Mouse (Mus musculus): ENCODE measurements around the gene Kif2c. TPM values are rescaled to one million over a fixed set of nuclear protein-coding genes. Genes with fewer than 3 reads are reported as not detected.
A peak's percentile ranks its signal among the peaks of the same experiment; 100 is the strongest.

Kif2c gene
- polyA plus RNA-seq, 1 experiment from 2014 or later = 77.6 TPM

- Histone ChIP-seq H3K4me2 (ENCODE audit: low read depth, low read length) (no peak overlapping the region), H3K36me3 (ENCODE audit: control insufficient read depth, insufficient read depth, low read length) (peaks cover 15% of the 10 kb centered on the region), H3K4me3 (ENCODE audit: low read length) (no peak overlapping the region), H3K4me1 (replicated peaks; ENCODE audit: control insufficient read depth, insufficient read depth, low read length) (no peaks in the 10 kb centered on the region), H3K9me3 (ENCODE audit: control insufficient read depth, low read length) (no peaks in the 10 kb centered on the region), H3K27ac (ENCODE audit: low read length) (no peak overlapping the region), H3K27me3 (ENCODE audit: control insufficient read depth, insufficient read depth, low read depth, low read length) (no peaks in the 10 kb centered on the region), H3K9ac (ENCODE audit: low read length) (no peak overlapping the region)
- ATAC-seq (ENCODE audit: low read depth) = no peak; the same call in 1 of the 2 replicates
- WGBS = 33% methylated on average over 15 of the region's 15 CpGs
These were observed 36.3 kb downstream of the Kif2c start for GRCm38 (mm10) chr4:117146176-117146575.

DNA sequence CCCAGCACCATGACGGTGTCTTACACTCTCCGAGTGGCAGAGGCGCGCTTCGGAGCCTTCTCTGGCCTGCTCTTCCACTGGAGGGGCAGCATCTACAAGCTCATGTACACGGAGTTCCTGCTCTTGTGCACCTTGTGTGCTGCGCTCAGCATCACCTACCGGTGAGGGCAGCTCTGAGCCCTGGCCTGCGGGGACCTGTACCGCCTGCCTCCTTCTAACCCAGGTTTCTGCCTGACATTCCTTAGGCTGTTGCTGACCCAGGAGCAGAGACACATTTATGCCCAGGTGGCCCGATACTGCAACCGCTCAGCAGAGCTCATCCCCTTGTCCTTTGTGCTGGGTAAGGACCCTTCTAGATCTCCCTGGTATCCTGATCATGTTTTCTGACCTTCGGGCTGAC is 37.2 kb downstream of the Kif2c start:
- Histone ChIP-seq H3K9ac (ENCODE audit: low read length) (no peak overlapping the region), H3K4me3 (ENCODE audit: low read length) (no peak overlapping the region), H3K36me3 (ENCODE audit: control insufficient read depth, insufficient read depth, low read length) (peaks cover 6% of the 10 kb centered on the region), H3K27me3 (ENCODE audit: control insufficient read depth, insufficient read depth, low read depth, low read length) (no peaks in the 10 kb centered on the region), H3K4me1 (replicated peaks; ENCODE audit: control insufficient read depth, insufficient read depth, low read length) (no peaks in the 10 kb centered on the region), H3K4me2 (ENCODE audit: low read depth, low read length) (no peak overlapping the region), H3K9me3 (ENCODE audit: control insufficient read depth, low read length) (no peaks in the 10 kb centered on the region), H3K27ac (ENCODE audit: low read length) (no peak overlapping the region)
- 87% methylated on average over 13 of the region's 13 CpGs for WGBS
- no peak for ATAC-seq (ENCODE audit: low read depth)

GRCm38 (mm10) chr4:117143023-117143422 is 39.4 kb downstream of the Kif2c start:
- Histone ChIP-seq H3K9ac (ENCODE audit: low read length) (no peak overlapping the region), H3K4me3 (ENCODE audit: low read length) (no peak overlapping the region), H3K4me1 (replicated peaks; ENCODE audit: control insufficient read depth, insufficient read depth, low read length) (no peaks in the 10 kb centered on the region), H3K27ac (ENCODE audit: low read length) (no peak overlapping the region), H3K36me3 (ENCODE audit: control insufficient read depth, insufficient read depth, low read length) (no peaks in the 10 kb centered on the region), H3K27me3 (ENCODE audit: control insufficient read depth, insufficient read depth, low read depth, low read length) (no peaks in the 10 kb centered on the region), H3K4me2 (ENCODE audit: low read depth, low read length) (no peak overlapping the region), H3K9me3 (ENCODE audit: control insufficient read depth, low read length) (no peaks in the 10 kb centered on the region)
- 37% methylated on average over 7 of the region's 7 CpGs for WGBS
- ATAC-seq (ENCODE audit: low read depth) = no peak

DNA sequence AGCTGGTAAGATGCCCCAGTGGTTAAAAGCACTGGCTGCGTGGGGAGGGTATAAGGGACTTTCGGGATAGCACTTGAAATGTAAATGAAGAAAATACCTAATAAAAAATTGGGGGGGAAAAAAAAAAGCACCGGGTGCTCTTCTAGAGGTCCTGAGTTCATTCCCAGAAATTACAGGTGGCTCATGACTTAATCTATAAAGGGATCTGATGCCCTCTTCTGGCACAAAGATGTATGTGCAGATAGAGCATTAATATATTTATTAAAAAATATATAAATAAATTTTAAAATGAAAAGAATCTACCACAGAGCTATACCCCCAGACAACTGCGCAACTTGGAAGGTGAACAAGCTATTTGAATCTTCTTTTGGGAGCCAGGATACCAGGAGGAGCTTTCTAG is 41.8 kb downstream of the Kif2c start:
- H3K27me3 ChIP-seq (ENCODE audit: control insufficient read depth, insufficient read depth, low read depth, low read length) = no peaks in the 10 kb centered on the region
- H3K27ac ChIP-seq (ENCODE audit: low read length) = no peak overlapping the region
- ATAC-seq (ENCODE audit: low read depth) = no peak
- H3K4me1 ChIP-seq (replicated peaks; ENCODE audit: control insufficient read depth, insufficient read depth, low read length) = no peaks in the 10 kb centered on the region
- no peaks in the 10 kb centered on the region for H3K36me3 ChIP-seq (ENCODE audit: control insufficient read depth, insufficient read depth, low read length)
- no peak overlapping the region for H3K4me3 ChIP-seq (ENCODE audit: low read length)
- no peak overlapping the region for H3K4me2 ChIP-seq (ENCODE audit: low read depth, low read length)
- no peaks in the 10 kb centered on the region for H3K9me3 ChIP-seq (ENCODE audit: control insufficient read depth, low read length)
- WGBS = 30% methylated on average over 4 of the region's 4 CpGs
- H3K9ac ChIP-seq (ENCODE audit: low read length) = no peak overlapping the region

DNA sequence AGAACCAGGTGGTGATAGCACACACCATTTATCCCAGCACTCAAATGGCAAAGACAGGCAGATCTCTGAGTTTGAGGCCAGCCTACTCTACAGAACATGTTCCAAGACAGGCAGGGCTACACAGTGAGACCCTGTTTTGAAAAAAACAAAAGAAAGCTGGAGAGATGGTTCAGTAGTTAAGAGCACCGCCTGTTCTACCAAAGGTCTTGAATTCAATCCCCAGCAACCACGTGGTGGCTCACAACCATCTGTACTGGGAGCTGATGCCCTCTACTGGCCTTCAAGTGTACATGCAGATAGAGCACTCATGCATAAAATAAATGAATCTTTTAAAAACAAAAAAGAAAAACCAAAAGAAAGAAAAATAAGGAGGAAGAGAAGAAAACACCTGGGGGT is 43.2 kb downstream of the Kif2c start:
- Histone ChIP-seq H3K4me1 (replicated peaks; ENCODE audit: control insufficient read depth, insufficient read depth, low read length) (peaks cover 3% of the 10 kb centered on the region), H3K36me3 (ENCODE audit: control insufficient read depth, insufficient read depth, low read length) (no peaks in the 10 kb centered on the region), H3K4me2 (ENCODE audit: low read depth, low read length) (no peak overlapping the region), H3K4me3 (ENCODE audit: low read length) (no peak overlapping the region), H3K27me3 (ENCODE audit: control insufficient read depth, insufficient read depth, low read depth, low read length) (no peaks in the 10 kb centered on the region), H3K27ac (ENCODE audit: low read length) (no peak overlapping the region), H3K9ac (ENCODE audit: low read length) (no peak overlapping the region), H3K9me3 (ENCODE audit: control insufficient read depth, low read length) (no peaks in the 10 kb centered on the region)
- WGBS = 5% methylated on average over 2 of the region's 2 CpGs
- no peak; the same call in 1 of the 2 replicates for ATAC-seq (ENCODE audit: low read depth)

GRCm38 (mm10) chr4:117138295-117139216 is 43.9 kb downstream of the Kif2c start:
- H3K9ac ChIP-seq (ENCODE audit: low read length) = no peak overlapping the region
- no peak overlapping the region for H3K4me2 ChIP-seq (ENCODE audit: low read depth, low read length)
- 57% methylated on average over 16 of the region's 17 CpGs for WGBS
- no peak overlapping the region for H3K4me3 ChIP-seq (ENCODE audit: low read length)
- H3K4me1 ChIP-seq (replicated peaks; ENCODE audit: control insufficient read depth, insufficient read depth, low read length) = peaks cover 5% of the 10 kb centered on the region
- H3K27ac ChIP-seq (ENCODE audit: low read length) = no peak overlapping the region
- no peaks in the 10 kb centered on the region for H3K36me3 ChIP-seq (ENCODE audit: control insufficient read depth, insufficient read depth, low read length)
- no peaks in the 10 kb centered on the region for H3K27me3 ChIP-seq (ENCODE audit: control insufficient read depth, insufficient read depth, low read depth, low read length)
- no peaks in the 10 kb centered on the region for H3K9me3 ChIP-seq (ENCODE audit: control insufficient read depth, low read length)
- no peak for ATAC-seq (ENCODE audit: low read depth)

DNA sequence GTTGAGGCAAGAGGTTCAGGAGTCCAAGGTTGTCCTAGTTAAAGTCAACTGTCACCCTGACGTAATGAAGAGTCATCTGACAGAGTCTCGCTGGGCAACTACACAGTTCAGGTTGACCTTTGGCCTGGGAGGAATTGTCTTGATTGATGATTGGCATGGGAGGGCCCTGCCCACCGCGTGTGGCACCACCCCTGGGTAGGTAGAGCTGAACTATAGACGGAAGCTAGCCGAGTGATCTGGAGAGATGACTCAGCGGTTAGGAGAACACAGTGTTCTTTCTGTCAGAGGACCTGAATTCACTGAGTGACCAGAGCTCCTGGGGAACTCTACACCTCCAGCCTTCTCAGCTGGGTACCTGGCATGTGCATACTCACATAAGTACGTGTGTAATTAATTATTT is 46.4 kb downstream of the Kif2c start:
- Histone ChIP-seq H3K9ac (ENCODE audit: low read length) (no peak overlapping the region), H3K4me1 (replicated peaks; ENCODE audit: control insufficient read depth, insufficient read depth, low read length) (peaks cover 12% of the 10 kb centered on the region), H3K27ac (ENCODE audit: low read length) (no peak overlapping the region), H3K27me3 (ENCODE audit: control insufficient read depth, insufficient read depth, low read depth, low read length) (peaks cover 7% of the 10 kb centered on the region), H3K36me3 (ENCODE audit: control insufficient read depth, insufficient read depth, low read length) (no peaks in the 10 kb centered on the region), H3K9me3 (ENCODE audit: control insufficient read depth, low read length) (no peaks in the 10 kb centered on the region), H3K4me2 (ENCODE audit: low read depth, low read length) (no peak overlapping the region), H3K4me3 (ENCODE audit: low read length) (no peak overlapping the region)
- no peak for ATAC-seq (ENCODE audit: low read depth)
- 23% methylated on average over 8 of the region's 8 CpGs for WGBS

DNA sequence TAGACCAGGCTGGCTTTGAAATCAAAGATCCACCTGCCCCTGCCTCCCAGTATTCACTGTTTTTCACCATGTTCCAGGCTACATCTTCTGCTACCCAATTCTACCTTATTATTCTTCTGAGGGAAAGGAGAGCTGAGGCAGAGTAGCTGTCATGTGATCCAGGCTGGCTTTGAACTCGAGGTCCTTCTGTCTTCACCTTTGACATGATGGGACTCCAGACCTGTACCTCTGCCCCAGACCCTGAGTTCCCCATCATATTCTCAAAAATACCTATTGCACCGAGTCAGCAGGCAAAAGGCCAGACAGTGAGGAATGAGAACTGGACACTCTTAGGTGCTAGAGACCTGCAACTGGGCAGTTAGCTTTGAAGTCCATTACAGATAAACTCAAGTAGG is 47.8 kb downstream of the Kif2c start:
- ATAC-seq (ENCODE audit: low read depth) = no peak
- no peak overlapping the region for H3K4me3 ChIP-seq (ENCODE audit: low read length)
- no peaks in the 10 kb centered on the region for H3K36me3 ChIP-seq (ENCODE audit: control insufficient read depth, insufficient read depth, low read length)
- H3K9ac ChIP-seq (ENCODE audit: low read length) = peak overlapping the region; percentile 71; the same call in 1 of the 2 replicates
- peaks cover 7% of the 10 kb centered on the region for H3K27me3 ChIP-seq (ENCODE audit: control insufficient read depth, insufficient read depth, low read depth, low read length)
- H3K4me1 ChIP-seq (replicated peaks; ENCODE audit: control insufficient read depth, insufficient read depth, low read length) = peaks cover 12% of the 10 kb centered on the region
- no peaks in the 10 kb centered on the region for H3K9me3 ChIP-seq (ENCODE audit: control insufficient read depth, low read length)
- WGBS = 28% methylated on average over 2 of the region's 2 CpGs
- no peak overlapping the region for H3K4me2 ChIP-seq (ENCODE audit: low read depth, low read length)
- H3K27ac ChIP-seq (ENCODE audit: low read length) = no peak overlapping the region

DNA sequence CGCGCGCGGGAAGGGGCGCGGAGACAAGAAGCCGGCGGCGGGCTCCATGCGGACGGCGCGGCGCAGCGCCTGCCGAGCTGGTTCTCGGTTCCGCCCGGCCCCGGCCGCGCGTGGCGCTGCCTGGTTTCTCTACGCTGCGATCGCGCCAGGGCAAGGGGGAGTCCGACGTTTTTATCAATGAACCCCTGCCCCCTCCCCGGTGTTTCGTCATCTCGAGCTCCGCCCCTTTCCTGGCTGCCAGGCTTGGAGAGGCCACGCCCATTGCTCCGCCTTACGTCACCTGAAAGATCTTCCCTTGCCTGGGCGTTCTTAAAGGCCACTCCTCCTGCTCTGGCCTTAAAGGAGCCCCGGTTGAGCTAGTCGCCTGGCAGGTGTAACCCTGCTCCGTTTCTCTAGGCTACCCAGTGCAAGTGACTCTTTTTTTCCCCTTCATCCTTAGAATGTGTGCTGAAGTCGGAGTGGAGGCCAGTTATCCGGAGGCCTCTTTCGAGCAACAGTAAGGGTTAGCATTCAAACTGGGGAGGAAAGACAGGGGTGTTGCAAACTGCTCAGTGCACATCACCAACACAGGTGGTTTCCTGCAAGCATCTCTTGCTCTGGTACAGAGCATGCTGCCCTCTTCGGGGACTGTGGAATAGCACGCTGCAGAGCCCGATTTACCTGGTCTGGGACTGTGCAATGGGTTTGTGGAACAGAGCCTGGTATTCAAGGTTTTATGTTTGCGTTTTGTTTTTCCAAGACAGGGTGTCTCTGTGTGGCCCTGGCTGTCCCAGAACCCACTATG is 48.4 kb downstream of the Kif2c start, which contains the start of gene Plk3:
Plk3 (minus strand) TSS at position 147 of the 784 bp plus-strand sequence.
- peak within 1 kb of the TSS; percentile 71 for H3K9ac ChIP-seq (ENCODE audit: low read length)
- peak within 1 kb of the TSS; percentile 61 for H3K4me3 ChIP-seq (ENCODE audit: low read length)
- no peaks in the 10 kb centered on the region for H3K36me3 ChIP-seq (ENCODE audit: control insufficient read depth, insufficient read depth, low read length)
- ATAC-seq (ENCODE audit: low read depth) = peak; percentile 92
- peaks cover 7% of the 10 kb centered on the region for H3K27me3 ChIP-seq (ENCODE audit: control insufficient read depth, insufficient read depth, low read depth, low read length)
- WGBS = 2% methylated on average over 37 of the region's 48 CpGs
- 0 out of 2 replicates have a peak within 1 kb of the TSS, but pooled peaks have one; percentile 2 for H3K27ac ChIP-seq (ENCODE audit: low read length)
- peaks cover 12% of the 10 kb centered on the region for H3K4me1 ChIP-seq (replicated peaks; ENCODE audit: control insufficient read depth, insufficient read depth, low read length)
- no peaks in the 10 kb centered on the region for H3K9me3 ChIP-seq (ENCODE audit: control insufficient read depth, low read length)
- peak within 1 kb of the TSS; percentile 98 for H3K4me2 ChIP-seq (ENCODE audit: low read depth, low read length)
